Mouse (Mus musculus) spleen, adult 10 weeks (tissue): Measurements from ENCODE around the gene Fosl1. TPM values are rescaled to one million over a fixed set of nuclear protein-coding genes. Genes with fewer than 3 reads are reported as not detected.

ENCODE experiments used
- polyA plus RNA-seq: library from polyadenylated mRNA; stranded (reverse); fragments of 350-450 nt; fragmentation: Illumina TruSeq; extraction: RNeasy Lipid Tissue Mini Kit (QIAGEN cat#74804); gene quantifications from one replicate; pipeline ENCODE4 v1.2.3, GENCODE M21; 2015; ENCODE audit warnings: low replicate concordance; ENCODE audit not compliant: insufficient read depth

Fosl1 gene
- not detected for polyA plus RNA-seq

GRCm38 (mm10) chr19:5447515-5448353 lies at the start of gene Fosl1:
Gene Fosl1 (plus strand): TSS chr19:5447547.

GRCm38 (mm10) chr19:5402293-5402692 lies 45.1 kb upstream of the Fosl1 start, which contains the start of gene Tsga10ip:
Gene Tsga10ip (minus strand): TSS chr19:5402526.

DNA sequence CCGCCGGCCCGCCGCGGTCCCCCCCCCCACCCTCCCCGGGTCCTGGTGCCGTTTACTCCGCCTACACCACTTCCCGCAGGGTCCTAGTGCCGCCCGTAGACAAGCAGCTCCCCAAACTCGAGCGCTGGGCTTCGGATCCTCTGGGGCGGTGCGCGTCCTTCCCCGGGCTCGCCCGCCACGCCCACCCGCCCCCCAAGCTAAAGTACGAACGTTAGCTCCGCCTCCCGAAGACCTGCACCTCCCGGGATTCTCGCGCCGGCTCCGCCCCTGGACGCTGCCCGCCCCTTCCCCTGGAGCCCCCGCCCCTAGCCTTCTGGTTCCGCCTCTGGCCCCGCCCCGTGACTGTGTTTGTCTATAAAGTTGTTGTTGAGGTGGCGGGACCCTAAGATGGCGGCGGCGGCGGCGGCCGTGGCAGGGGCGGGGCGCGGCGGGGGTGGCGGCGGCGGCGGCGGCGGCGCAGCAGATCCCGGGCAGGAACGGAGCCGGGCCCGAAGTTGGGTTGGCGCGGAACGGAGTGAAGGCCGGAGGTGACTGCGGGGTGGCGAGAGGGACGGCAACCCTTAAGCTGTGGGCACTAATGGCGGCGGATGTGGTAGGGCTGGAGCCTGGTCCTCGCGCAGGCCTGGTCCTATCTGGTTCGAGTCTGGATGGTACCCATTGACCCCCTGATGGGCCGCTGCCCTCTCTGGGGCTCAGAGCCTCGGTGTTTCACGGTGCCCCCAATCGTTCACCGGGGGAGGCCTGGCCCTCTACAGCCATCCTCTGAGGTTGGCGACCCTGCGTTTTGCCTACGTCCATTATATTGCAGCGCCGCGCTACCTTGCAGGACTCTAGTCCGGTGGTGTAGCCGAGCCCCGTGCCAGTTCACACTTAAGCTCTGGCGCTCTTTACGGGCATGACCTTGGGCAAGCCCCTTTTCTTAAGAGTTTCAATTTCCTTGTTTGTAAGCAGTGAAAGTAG lies 22.3 kb upstream of the Fosl1 start, which contains the start of the genes Drap1 and AI837181:
Drap1 (minus strand) TSS at position 198 of the 960 bp plus-strand sequence.
AI837181 (plus strand) TSS at position 363 of the 960 bp plus-strand sequence.

DNA sequence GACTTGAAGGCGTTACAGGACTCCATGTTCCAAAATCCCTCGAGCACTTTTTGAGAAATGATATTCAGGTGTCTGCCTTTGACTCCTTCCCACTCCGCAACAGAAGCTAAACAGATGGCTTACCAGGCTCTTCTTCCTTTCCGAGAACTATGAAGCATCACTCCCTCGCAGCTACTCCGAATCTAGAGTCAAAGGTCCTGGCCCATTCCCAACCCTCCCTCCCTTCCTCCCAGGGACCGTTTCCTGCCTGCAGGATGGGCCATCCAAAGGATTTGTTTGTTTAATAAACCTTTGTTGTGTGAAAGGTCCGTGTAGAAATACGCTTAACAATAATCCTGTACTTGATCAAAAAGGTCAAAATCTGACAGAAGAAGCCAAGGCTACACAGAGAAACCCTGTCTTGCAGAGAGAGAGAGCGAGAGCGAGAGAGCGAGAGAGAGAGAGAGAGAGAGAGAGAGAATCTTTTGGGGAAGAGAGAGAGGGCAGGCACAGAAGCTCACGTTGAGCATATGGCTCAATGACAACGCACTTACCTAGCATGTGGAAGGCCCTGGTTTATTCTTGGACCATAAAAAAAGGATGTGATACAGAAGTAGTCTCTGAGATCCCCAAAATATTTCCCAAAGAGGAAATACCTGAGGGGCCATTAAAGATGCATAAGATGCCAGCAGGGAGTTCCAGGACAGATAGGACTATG lies 10.5 kb downstream of the Fosl1 start, which contains the start of gene Ccdc85b:
Ccdc85b (minus strand) TSS at position 149 of the 697 bp plus-strand sequence.

GRCm38 (mm10) chr19:5460465-5460911 lies 13.1 kb downstream of the Fosl1 start, which contains the start of gene Fibp:
Gene Fibp (plus strand): TSS chr19:5460615.

GRCm38 (mm10) chr19:5468374-5468773 lies 21.0 kb downstream of the Fosl1 start, which contains the start of gene Ctsw:
Gene Ctsw (minus strand): TSS chr19:5468507.

DNA sequence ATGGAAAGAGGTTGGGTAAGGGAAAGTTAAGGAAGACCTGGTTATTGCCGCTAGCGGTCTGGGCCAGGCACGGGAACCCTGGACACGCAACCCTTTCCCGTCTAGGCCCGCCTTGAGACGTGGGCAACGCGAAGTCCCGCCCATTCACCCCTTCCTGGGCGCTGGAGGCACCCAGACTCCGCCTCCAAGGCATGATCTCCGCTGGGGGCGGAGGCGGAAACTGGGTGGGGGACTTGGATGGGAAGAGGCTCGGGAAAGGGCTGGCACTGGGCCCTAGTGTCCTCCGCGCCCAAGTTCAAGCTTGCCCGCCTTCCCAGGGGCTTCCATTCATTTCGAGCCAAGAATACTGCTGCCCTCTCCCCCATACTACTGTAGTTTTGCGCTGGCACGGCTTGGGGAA lies 26.4 kb downstream of the Fosl1 start, which contains the start of gene Efemp2:
Efemp2 (plus strand) TSS at position 235 of the 400 bp plus-strand sequence.

GRCm38 (mm10) chr19:5487768-5488550 lies 40.6 kb downstream of the Fosl1 start, which contains the start of gene Mus81:
Gene Mus81 (minus strand): TSS chr19:5488402.

GRCm38 (mm10) chr19:5490313-5490897 lies 43.1 kb downstream of the Fosl1 start, which contains the start of gene Cfl1:
Gene Cfl1 (plus strand): TSS chr19:5490455.

GRCm38 (mm10) chr19:5503687-5504086 lies 56.3 kb downstream of the Fosl1 start, which contains the start of gene 1700020D05Rik:
Gene 1700020D05Rik (minus strand): TSS chr19:5503787.

Other genes starting within 250 kb of the Fosl1 start
- 26.8 TPM for gene Pacs1, start 174.4 kb upstream of the Fosl1 start, polyA plus RNA-seq
- gene Sf3b2, start 152.1 kb upstream of the Fosl1 start, polyA plus RNA-seq = 171 TPM
- 0.18 TPM for gene Gal3st3, start 149.2 kb upstream of the Fosl1 start, polyA plus RNA-seq
- not detected for gene Catsper1, start 111.8 kb upstream of the Fosl1 start, polyA plus RNA-seq
- gene Cst6, start 98.0 kb upstream of the Fosl1 start, polyA plus RNA-seq = not detected
- 39.4 TPM for gene Eif1ad, start 80.8 kb upstream of the Fosl1 start, polyA plus RNA-seq
- 122 TPM for gene Banf1, start 80.4 kb upstream of the Fosl1 start, polyA plus RNA-seq
- 46.2 TPM for gene Sart1, start 58.8 kb upstream of the Fosl1 start, polyA plus RNA-seq
- gene Tsga10ip, start 45.0 kb upstream of the Fosl1 start, polyA plus RNA-seq = not detected
- 91.5 TPM for gene Drap1, start 22.6 kb upstream of the Fosl1 start, polyA plus RNA-seq
- gene AI837181, start 22.4 kb upstream of the Fosl1 start, polyA plus RNA-seq = 13.6 TPM
- gene Ccdc85b, start 10.3 kb downstream of the Fosl1 start, polyA plus RNA-seq = 1.9 TPM
- 48.7 TPM for gene Fibp, start 13.1 kb downstream of the Fosl1 start, polyA plus RNA-seq
- 42.6 TPM for gene Ctsw, start 21.0 kb downstream of the Fosl1 start, polyA plus RNA-seq
- gene Efemp2, start 26.4 kb downstream of the Fosl1 start, polyA plus RNA-seq = 4.0 TPM
- 11.7 TPM for gene Mus81, start 40.9 kb downstream of the Fosl1 start, polyA plus RNA-seq
- gene Cfl1, start 42.9 kb downstream of the Fosl1 start, polyA plus RNA-seq = 1,502 TPM
- gene 1700020D05Rik, start 56.2 kb downstream of the Fosl1 start, polyA plus RNA-seq = 2.5 TPM
- gene Snx32, start 63.0 kb downstream of the Fosl1 start, polyA plus RNA-seq = 11.0 TPM
- gene Ovol1, start 113.1 kb downstream of the Fosl1 start, polyA plus RNA-seq = not detected
- 1.7 TPM for gene Ap5b1, start 120.5 kb downstream of the Fosl1 start, polyA plus RNA-seq
- gene Rnaseh2c, start 154.3 kb downstream of the Fosl1 start, polyA plus RNA-seq = 23.7 TPM
- gene Kat5, start 162.7 kb downstream of the Fosl1 start, polyA plus RNA-seq = 44.8 TPM
- gene Rela, start 189.9 kb downstream of the Fosl1 start, polyA plus RNA-seq = 29.6 TPM
- gene Sipa1, start 216.2 kb downstream of the Fosl1 start, polyA plus RNA-seq = 103 TPM
- 12.7 TPM for gene Map3k11, start 241.2 kb downstream of the Fosl1 start, polyA plus RNA-seq
- gene Pcnx3, start 241.4 kb downstream of the Fosl1 start, polyA plus RNA-seq = 25.8 TPM